Mouse (Mus musculus) hindbrain, embryonic 16.5 days (tissue): ENCODE data around the gene 2610318N02Rik. TPM values are rescaled to one million over a fixed set of nuclear protein-coding genes. Genes with fewer than 3 reads are reported as not detected.

Experiments used
- ATAC-seq: fragments of 200-750 bp; cut with Nextera tagmentation; 2 replicates; pipeline ENCODE4 v1.8.0; 2017; ENCODE audit warnings: moderate TSS enrichment, moderate library complexity
- H3K27ac ChIP-seq: fragments of 300-500 bp; sonication (generic); 2 replicates; pipeline ENCODE4 v1.5.1; 2014; ENCODE audit warnings: low read depth, mild to moderate bottlenecking, control low read depth, low read length, moderate library complexity
- H3K27me3 ChIP-seq: fragments of 300-500 bp; sonication (generic); replicated peaks from 2 replicates; pipeline ENCODE4 v1.6.1; 2014; ENCODE audit warnings: low read length; ENCODE audit not compliant: control insufficient read depth, insufficient read depth
- H3K36me3 ChIP-seq: fragments of 300-500 bp; sonication (generic); 2 replicates; pipeline ENCODE4 v1.6.1; 2014; ENCODE audit warnings: mild to moderate bottlenecking, low read length, moderate library complexity, mixed read lengths; ENCODE audit not compliant: control insufficient read depth, insufficient read depth
- H3K4me1 ChIP-seq: fragments of 300-500 bp; sonication (generic); 2 replicates; pipeline ENCODE4 v1.6.1; 2014; ENCODE audit warnings: low read depth, low read length; ENCODE audit not compliant: control insufficient read depth, insufficient read depth
- H3K4me2 ChIP-seq: fragments of 300-500 bp; sonication (generic); 2 replicates; pipeline ENCODE4 v1.6.1; 2014; ENCODE audit warnings: mild to moderate bottlenecking, low read length, control low read depth, moderate library complexity
- H3K4me3 ChIP-seq: fragments of 300-500 bp; sonication (generic); 2 replicates; pipeline ENCODE4 v1.5.1; 2014; ENCODE audit warnings: mild to moderate bottlenecking, low read length, control low read depth, moderate library complexity
- H3K9ac ChIP-seq: fragments of 300-500 bp; sonication (generic); 2 replicates; pipeline ENCODE4 v1.6.1; 2014; ENCODE audit warnings: low read depth, mild to moderate bottlenecking, control low read depth, low read length, moderate library complexity
- H3K9me3 ChIP-seq: fragments of 300-500 bp; sonication (generic); 2 replicates; pipeline ENCODE4 v1.6.1; 2014; ENCODE audit warnings: mild to moderate bottlenecking, low read length, moderate library complexity; ENCODE audit not compliant: control insufficient read depth
- WGBS: fragments of 180-500 bp; shearing (Covaris S2); extraction: QIAGEN DNeasy Blood & Tissue Kit; methylation state at CpG from one replicate; pipeline ENCODE4 v1.1.7; 2014; 5-methylcytosine and 5-hydroxymethylcytosine counted together
- polyA plus RNA-seq: library from polyadenylated mRNA; unstranded; fragments of >200 nt; fragmentation: Nextera tagmentation; extraction: Ambion mirVana; gene quantifications from 2 replicates; pipeline ENCODE4 v1.2.1, GENCODE M21; 2015

2610318N02Rik gene
- polyA plus RNA-seq, 1 experiment from 2014 or later, result 13.0 TPM

DNA sequence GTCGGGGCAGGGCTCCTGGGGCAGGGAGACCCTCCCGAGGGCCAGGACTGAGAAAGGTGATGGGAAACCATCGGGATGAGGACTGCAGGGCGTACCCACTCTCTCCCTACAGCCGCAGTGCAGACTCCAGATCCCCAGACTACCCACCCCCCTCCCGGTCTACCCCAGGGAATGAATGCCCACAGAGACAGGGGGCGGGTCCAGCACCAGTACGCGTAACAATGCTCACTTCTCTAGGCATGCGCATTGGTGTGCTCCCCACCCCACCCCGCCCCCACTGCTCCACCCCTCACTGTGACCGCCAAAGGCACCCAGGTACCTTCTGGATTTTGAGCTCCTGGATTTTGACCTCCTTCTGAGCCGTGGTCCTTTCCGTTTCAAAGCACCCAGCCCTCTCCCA lies 3.4 kb downstream of the 2610318N02Rik start:
- H3K4me1 ChIP-seq, result peaks cover 17% of the 10 kb centered on the region
- WGBS, result 45% methylated on average over 14 of the region's 14 CpGs
- peak overlapping the region; percentile 38 for H3K4me2 ChIP-seq
- H3K36me3 ChIP-seq, result no peaks in the 10 kb centered on the region
- no peak overlapping the region for H3K27ac ChIP-seq
- H3K27me3 ChIP-seq, result no peaks in the 10 kb centered on the region
- H3K4me3 ChIP-seq, result no peak overlapping the region
- peak overlapping the region; percentile 39; the same call in 1 of the 2 replicates for H3K9ac ChIP-seq
- ATAC-seq, result peak; percentile 26; the same call in 1 of the 2 replicates
- H3K9me3 ChIP-seq, result no peaks in the 10 kb centered on the region

DNA sequence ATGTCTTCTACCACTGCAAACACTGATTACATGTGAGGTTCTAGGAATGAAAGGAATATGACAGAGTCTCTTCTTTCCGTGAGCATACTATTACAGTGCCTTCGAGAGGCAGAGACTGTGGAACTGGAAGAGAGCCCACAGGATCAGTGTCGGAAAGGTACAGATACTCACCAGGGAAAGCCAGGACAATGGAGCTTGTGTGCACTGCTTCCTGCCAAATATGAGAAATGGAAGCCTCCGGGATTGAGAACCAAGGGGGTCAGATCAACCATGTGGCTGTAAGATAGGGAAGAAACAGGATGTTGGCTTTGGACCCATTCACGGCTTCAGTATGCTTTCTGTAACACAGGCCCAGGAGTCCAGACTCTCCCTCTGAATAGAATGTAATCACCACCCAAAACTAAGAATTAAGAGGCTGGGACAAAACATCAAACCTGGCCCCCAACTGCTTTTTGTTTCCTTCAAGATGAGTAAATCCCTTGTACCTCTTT lies 7.6 kb downstream of the 2610318N02Rik start:
- Histone ChIP-seq H3K27me3 (no peaks in the 10 kb centered on the region), H3K4me1 (no peaks in the 10 kb centered on the region), H3K9me3 (no peaks in the 10 kb centered on the region), H3K4me2 (no peak overlapping the region), H3K9ac (no peak overlapping the region), H3K4me3 (no peak overlapping the region), H3K36me3 (no peaks in the 10 kb centered on the region), H3K27ac (no peak overlapping the region)
- ATAC-seq, result no peak
- WGBS, result 85% methylated on average over 5 of the region's 5 CpGs

DNA sequence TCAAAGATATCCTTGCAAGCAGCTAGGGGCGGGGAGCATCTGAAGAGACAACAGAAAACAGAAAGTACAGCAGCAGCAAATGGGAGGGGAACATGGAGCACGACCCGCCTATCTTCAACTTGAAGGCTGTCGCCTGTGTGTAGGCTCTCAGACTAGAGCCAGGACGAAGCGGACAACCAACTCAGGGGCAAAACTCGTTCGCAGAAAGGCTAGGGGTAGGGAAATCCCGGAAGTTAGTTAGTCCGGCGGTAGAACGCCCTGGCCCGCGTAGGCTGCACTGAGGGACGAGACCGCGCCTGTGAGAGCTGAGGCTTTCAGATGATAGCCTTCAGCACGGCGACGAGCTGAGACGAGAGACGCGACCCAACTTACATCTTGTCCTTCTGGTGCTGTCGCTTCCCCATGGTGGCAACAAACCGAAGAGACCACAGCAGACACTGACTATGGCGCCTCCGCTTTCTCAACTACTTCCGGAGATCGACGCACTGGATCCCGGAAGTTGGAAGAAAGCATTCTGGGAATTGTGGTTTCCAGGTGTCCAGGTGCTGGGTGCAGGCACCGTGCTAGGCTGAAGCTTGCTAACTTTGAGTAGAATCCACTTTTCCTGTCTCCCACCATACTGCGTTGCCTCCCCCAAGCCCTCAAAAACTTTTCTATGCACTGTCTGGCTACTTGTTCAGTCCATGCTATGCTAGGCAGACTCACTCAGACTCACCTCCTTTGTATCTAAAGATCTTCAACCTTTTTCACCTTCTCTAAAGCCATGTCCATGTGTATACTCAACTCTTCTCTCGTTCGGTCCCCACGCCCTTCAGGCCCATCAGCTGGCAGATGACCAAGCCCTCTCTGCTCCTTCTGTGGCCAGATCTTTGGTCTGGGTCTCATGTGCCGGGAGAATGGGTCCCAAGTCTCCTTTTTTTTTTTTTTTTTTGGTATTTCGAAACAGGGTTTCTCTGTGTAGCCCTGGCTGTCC lies 13.9 kb downstream of the 2610318N02Rik start, which contains the start of gene Ppil2:
Ppil2 (minus strand) TSS at position 487 of the 973 bp plus-strand sequence.
- peaks cover 5% of the 10 kb centered on the region for H3K36me3 ChIP-seq
- H3K27ac ChIP-seq, result peak within 1 kb of the TSS; percentile 76
- H3K4me3 ChIP-seq, result peak within 1 kb of the TSS; percentile 80
- WGBS, result 8% methylated on average over 38 of the region's 38 CpGs
- H3K27me3 ChIP-seq, result no peaks in the 10 kb centered on the region
- peak; percentile 90 for ATAC-seq
- H3K4me1 ChIP-seq, result peaks cover 14% of the 10 kb centered on the region
- H3K9me3 ChIP-seq, result no peaks in the 10 kb centered on the region
- H3K4me2 ChIP-seq, result peak within 1 kb of the TSS; percentile 75
- H3K9ac ChIP-seq, result peak within 1 kb of the TSS; percentile 76

DNA sequence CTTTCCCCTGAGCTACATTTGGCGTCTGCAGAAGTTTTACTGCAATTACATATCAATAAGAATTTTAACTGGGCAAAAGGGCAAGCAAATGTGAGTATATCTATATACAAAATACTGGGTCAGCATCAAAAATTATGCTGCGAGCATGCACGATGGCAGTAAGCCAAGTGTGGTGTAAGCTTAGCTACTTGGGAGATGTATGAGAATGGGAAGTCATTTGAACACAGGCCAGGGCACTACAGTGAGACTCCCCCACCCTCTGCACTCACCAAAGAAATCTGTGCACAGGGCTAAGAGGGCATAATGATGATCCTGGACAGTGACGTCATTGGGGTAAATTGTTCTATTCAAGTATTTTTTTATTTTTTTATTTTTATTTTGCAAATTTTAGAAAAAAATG lies 20.4 kb downstream of the 2610318N02Rik start:
- no peak overlapping the region for H3K27ac ChIP-seq
- 77% methylated on average over 4 of the region's 4 CpGs for WGBS
- peaks cover 10% of the 10 kb centered on the region for H3K36me3 ChIP-seq
- H3K9me3 ChIP-seq, result no peaks in the 10 kb centered on the region
- no peak overlapping the region for H3K4me3 ChIP-seq
- H3K9ac ChIP-seq, result no peak overlapping the region
- ATAC-seq, result no peak
- H3K4me2 ChIP-seq, result no peak overlapping the region
- peaks cover 2% of the 10 kb centered on the region; the same call in 1 of the 2 replicates for H3K4me1 ChIP-seq
- H3K27me3 ChIP-seq, result no peaks in the 10 kb centered on the region

DNA sequence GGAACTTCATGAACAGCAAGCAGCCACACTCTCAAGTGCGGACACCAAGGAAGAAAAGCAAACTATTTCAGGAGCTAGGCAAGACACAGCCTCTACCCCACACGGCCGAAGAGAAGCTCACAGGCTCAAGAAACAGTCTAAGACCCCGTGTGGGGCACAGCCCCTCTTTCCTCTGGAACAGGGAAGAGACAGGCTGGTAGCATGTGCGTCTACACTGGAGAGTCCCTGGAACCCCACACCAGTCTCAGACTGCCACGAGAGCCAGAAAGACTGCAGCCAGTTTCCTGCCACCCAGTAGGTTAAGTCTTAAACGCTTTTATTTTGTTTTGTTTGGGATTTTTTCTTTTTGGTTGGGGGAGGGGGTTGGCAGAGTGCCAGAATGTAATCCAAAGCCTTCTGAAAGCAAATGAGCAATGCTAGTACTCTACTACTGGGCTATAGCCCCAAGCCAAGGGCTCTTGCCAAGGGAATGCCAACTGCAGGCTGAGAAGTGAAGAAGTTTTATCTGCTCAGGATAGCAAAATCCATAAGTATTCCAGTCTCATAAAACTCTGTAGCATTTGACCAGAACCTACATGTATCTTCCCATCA lies 22.2 kb downstream of the 2610318N02Rik start:
- Histone ChIP-seq H3K4me2 (no peak overlapping the region), H3K27ac (no peak overlapping the region), H3K36me3 (peaks cover 14% of the 10 kb centered on the region), H3K4me1 (no peaks in the 10 kb centered on the region; the same call in 1 of the 2 replicates), H3K9me3 (no peaks in the 10 kb centered on the region), H3K27me3 (no peaks in the 10 kb centered on the region), H3K9ac (no peak overlapping the region), H3K4me3 (no peak overlapping the region)
- peak; percentile 75 for ATAC-seq
- 62% methylated on average over 7 of the region's 7 CpGs for WGBS

DNA sequence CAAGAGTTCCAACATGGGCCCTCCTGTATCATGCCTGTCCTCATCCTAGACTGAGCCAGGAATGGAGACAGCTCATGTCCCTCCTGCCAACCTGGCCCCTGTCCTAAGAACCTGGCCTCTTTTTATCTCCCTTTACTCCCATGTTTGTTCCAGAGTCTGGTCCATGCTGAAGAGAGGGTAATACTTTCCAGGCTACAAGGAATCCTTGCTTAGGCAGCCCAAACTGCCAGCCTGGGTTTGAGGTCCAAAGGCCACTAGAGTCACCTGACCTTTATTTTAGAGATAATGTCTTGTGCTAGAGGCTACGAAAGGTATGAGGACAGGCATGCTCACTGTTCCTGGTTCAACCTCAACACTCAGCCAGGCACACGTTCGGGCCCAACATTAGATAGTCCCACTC lies 28.0 kb downstream of the 2610318N02Rik start:
- H3K4me1 ChIP-seq, result no peaks in the 10 kb centered on the region
- 100% methylated on average over 3 of the region's 3 CpGs for WGBS
- H3K27me3 ChIP-seq, result no peaks in the 10 kb centered on the region
- no peak overlapping the region for H3K27ac ChIP-seq
- H3K9ac ChIP-seq, result no peak overlapping the region
- ATAC-seq, result no peak
- peaks cover 32% of the 10 kb centered on the region for H3K36me3 ChIP-seq
- H3K4me2 ChIP-seq, result no peak overlapping the region
- no peaks in the 10 kb centered on the region for H3K9me3 ChIP-seq
- H3K4me3 ChIP-seq, result no peak overlapping the region

DNA sequence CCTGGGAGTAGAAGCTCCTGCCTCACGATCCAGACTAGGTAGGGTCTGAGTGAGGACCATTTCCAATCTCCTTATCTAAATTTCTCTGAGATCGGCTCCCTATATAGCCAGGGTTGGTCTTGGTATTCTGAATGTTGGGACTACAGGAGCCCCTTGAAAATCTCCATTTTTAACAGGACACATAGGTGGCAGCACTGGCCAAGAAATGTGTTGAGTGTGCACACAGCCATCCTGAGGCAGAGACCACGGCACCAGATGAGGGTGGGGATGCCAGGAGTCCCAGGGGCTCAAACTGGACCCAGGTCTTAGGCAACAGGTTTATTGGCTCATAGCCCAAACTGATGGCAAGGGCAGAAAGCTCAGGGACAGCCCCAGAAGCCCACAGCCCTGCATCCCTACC lies 36.6 kb downstream of the 2610318N02Rik start:
- no peaks in the 10 kb centered on the region for H3K9me3 ChIP-seq
- no peak overlapping the region for H3K4me3 ChIP-seq
- 0 out of 2 replicates have a peak, but pooled peaks have one; percentile 43 for ATAC-seq
- H3K27ac ChIP-seq, result no peak overlapping the region
- H3K9ac ChIP-seq, result no peak overlapping the region
- no peak overlapping the region for H3K4me2 ChIP-seq
- H3K27me3 ChIP-seq, result no peaks in the 10 kb centered on the region
- 64% methylated on average over 3 of the region's 3 CpGs for WGBS
- H3K36me3 ChIP-seq, result peaks cover 18% of the 10 kb centered on the region
- H3K4me1 ChIP-seq, result no peaks in the 10 kb centered on the region

DNA sequence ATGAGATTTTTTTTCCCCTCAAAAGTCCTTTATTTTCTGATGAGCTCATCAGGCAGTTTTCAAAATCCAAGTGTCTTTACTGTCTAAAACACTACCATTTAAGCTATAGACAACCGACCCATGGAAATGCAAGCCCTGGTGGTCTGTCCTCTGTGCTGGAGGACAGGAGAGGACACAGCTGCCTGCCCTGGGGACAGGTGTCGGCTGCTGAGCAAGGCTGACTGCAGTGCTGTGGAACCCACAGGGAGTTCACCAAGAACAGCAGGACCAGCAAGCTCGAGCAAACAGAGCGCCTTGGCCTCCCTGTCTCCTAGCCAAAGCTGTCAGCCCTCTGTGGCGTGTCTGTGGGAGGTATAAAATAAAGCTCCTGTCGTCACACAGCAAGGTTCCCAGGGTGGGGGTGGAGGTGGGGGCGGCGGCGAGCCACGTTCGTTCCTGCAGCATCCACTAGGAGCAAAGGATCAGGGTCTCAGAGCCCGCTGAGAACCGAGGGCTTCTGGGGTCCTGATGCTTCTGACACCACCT lies 38.2 kb downstream of the 2610318N02Rik start:
- ATAC-seq, result no peak
- peaks cover 21% of the 10 kb centered on the region for H3K36me3 ChIP-seq
- no peak overlapping the region for H3K27ac ChIP-seq
- H3K27me3 ChIP-seq, result no peaks in the 10 kb centered on the region
- 68% methylated on average over 13 of the region's 13 CpGs for WGBS
- H3K9me3 ChIP-seq, result no peaks in the 10 kb centered on the region
- H3K4me1 ChIP-seq, result no peaks in the 10 kb centered on the region
- no peak overlapping the region for H3K4me2 ChIP-seq
- H3K4me3 ChIP-seq, result no peak overlapping the region
- no peak overlapping the region for H3K9ac ChIP-seq

DNA sequence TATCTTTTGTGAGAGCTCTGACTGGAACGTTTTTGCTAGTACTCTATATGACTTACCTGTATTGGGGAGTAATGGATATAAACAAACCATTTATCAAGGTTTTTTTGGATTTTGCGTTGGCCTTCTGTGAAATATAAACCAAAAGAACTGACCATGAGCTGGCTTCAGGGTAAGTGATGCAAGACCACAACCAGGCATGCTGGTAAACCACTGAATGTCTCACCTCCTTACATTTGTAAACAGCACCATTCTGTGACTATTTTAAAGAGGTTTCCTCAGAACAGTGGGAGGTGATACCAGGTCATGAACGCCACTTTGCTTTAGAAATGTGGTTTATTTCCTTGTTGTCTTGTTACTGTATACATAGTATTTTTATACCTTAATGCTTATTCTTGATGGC lies 38.7 kb downstream of the 2610318N02Rik start:
- Histone ChIP-seq H3K27me3 (no peaks in the 10 kb centered on the region), H3K4me2 (no peak overlapping the region), H3K27ac (no peak overlapping the region), H3K36me3 (peaks cover 21% of the 10 kb centered on the region), H3K9me3 (no peaks in the 10 kb centered on the region), H3K9ac (no peak overlapping the region), H3K4me3 (no peak overlapping the region), H3K4me1 (no peaks in the 10 kb centered on the region)
- WGBS, result 87% methylated on average over 3 of the region's 3 CpGs
- ATAC-seq, result no peak
